Mouse (Mus musculus): ENCODE results near the gene Gsto2.

The Gsto2 gene

DNA sequence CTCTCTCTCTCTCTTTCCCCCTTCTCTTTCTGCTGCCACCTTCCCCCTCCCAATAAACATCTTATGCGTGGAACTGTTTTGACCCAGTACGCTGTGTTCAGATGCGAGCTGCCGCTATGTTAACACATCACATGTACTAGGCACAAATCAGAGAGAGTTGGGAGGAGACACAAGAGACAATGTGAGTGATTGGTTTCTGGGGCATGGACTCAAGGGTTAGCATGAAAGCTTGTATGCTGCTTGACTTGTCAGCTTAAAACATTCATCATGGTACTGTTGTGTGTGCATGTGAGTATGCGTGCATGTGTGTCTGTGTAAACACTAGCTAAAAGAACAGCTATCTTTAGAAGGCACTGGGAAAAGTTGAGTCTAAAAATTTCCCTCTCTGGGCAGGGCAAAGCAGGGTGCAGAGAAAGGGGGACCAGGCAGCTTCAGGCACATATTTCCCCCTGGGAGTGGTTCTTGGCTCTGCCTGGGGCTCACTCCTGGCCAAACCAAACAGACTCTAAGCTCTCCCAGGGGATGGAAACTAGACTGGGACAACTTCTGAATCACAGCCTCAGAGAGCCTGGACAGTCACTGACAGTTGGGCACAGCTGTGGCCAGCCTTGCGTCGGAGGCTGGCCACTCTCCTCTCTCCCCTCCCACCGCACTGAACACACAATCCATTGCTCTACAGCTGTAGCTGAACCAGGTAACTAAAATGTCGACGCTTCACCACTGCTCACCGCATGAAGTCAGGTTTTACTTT is 26.4 kb downstream of the Gsto2 start:
- no peak for DNase-seq

DNA sequence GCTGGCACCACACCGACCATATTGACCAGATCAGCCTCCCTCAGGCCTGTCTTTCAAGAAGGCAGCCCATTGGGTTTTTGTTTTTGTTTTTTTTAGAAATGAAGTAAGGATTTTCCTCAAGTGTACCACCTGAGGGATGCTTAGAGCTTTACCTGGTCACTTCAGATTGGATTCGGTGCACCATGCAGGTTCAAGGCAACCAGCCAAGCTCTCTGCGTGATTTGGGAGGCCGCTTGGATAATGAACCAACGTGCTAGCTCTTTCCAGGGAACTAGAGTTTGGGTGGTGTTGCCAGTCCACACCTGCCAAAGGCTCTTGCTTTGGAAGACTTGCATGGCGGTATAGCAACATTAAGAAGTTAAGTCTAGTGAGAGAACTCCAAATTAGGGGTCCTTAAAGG is 27.8 kb downstream of the Gsto2 start:
- no peak for DNase-seq

DNA sequence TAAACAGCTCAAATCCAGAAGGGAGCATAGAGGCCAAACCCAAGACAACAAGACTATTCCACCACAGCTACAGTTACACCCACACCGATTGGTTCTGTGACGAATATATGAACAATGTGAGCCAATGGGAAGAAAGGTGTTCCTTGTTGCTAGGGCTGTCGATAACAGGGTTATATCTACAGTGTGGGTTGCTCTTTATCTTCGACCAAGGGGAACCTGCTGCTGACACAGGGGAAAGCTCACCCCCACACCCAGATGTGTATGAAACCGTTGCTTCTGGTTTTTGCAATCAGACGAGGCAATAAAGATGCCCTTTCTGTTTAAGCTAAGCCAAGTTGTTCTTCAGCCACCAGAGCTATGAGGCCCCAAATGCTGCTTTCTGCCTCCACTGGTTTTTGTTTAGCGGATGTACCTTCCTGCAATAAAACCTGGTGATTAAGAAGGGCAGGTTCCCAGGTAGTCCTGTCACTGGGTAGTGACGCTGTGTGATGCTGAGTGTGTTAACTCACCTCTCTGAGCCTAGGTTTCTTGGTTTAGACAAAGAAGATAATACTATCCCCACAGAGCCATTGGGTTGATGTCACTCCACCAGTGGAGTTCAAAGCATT is 33.2 kb downstream of the Gsto2 start:
- no peak for DNase-seq

DNA sequence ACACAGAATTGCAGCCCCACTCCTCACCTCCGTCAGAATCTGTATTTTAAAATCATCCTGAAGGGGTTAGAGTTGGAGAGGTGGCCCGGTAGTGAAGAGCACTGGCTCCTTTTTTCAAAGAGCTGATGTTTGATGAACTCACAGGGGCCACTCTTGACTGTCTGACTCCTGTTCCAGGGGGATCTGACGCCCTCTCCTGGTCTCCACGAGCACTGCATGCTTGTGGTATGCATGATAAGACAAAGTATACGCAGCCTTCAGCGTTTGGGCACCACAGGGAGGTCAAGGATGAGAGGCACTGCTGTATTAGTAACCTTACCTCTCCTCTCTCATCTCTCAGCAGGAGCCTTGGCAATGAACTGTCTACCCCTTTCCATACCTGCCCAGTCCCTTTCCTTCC is 34.7 kb downstream of the Gsto2 start:
- peak in 1 of 2 experiments; percentile 21 for DNase-seq

DNA sequence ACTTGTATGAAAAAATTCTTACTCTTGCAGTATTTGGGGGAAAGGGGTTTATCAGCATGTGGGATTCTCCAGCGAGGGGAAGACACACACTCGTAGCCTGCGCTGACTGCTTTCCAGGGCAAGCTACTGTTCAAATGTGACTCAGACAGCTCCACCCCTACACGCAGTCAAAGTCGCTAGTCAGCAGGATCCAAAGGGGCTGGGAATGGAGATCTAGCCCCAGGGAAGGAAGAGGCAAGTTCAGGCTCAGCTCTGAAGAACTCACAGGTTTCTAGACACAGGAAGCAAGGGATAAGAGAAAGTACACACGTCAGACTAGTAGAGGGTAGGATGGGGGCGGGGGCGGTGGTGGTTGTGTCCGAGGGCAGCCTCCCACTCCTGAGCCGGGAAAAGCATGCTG is 35.2 kb downstream of the Gsto2 start:
- DNase-seq: no peak

- no peak for DNase-seq
These were observed 37.2 kb downstream of the Gsto2 start for GRCm38 (mm10) chr19:47902316-47903201.

DNA sequence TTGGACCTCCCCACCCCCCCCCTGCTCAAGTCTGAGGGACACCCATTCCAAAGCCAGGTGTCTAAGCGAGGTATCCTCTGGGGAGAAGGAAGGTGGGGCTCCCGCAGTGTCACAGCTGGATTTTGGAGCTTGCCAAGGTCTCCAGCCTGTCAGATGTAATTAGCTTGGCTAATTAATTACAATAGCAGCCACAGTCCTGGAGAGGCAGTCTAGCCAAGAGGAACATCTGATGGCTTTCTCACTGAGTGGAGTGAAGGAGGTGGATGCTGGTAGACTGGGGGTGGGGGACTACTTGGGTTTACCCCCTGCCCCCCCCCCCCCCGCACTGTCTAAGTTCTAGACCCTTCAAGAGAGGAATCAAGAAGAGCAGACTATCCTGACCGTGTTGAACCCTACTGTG is 38.3 kb downstream of the Gsto2 start:
- no peak for DNase-seq

DNA sequence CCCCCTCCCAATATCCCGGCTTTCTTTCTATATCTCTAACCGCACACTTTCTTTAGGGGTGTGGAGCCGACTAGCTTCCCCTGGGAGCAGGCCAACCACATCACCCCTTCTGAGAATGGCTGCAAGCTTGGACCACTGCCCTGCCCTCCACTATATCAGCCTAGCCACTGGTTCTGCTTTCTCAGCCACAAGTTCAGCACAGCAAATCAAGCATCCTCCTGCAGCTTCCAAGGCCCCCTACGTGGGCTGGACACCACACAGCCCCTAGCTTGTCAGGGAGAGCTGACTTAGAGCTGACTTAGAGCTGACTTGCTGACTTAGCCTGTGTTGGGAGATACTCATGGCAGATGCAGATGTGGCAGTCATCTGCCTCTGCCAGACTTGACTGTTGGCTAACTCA is 39.7 kb downstream of the Gsto2 start:
- peak in 1 of 2 experiments; percentile 5 for DNase-seq

- peak; percentile 38 to 47 for DNase-seq
These were observed 40.3 kb downstream of the Gsto2 start for GRCm38 (mm10) chr19:47905603-47906002.

DNA sequence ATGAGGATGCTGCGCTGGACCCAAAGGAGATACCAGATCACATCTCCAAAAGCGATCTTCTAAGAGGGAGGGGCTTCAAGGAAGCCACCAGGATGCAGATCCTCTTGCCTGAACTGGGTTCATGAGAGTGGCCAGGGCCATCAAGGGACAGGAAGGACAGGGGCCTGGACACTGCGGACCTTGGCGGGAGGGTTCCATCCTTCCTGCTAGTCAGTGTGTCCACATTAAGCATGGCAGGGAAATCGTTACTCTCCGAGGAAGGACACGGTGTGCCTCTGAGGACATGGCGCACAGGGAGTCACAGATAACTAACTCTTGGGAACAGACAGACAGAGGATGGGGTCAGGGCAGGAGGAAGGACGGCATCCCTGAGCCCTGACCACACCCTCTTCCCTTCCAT is 42.3 kb downstream of the Gsto2 start:
- no peak for DNase-seq

DNA sequence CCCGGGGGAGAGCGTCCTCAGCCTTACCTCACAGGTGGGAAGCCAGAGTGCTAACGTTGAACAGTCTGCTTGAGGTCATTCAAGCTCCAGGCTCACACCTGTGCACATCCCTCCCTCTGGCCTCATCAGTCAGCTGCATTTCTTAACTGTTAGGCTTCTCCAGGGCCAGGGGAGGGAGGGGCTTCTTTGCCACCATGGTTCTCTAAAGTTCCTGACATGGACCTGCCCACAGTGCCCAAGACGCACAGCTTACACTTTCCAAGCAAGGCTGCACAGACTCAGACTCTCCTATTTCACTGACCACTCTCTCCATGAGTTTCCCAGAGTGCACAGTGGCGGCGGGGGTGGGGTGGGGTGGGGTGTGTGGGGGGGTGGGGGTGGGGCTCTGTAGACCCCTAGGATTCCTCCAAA is 43.6 kb downstream of the Gsto2 start:
- DNase-seq: no peak

DNA sequence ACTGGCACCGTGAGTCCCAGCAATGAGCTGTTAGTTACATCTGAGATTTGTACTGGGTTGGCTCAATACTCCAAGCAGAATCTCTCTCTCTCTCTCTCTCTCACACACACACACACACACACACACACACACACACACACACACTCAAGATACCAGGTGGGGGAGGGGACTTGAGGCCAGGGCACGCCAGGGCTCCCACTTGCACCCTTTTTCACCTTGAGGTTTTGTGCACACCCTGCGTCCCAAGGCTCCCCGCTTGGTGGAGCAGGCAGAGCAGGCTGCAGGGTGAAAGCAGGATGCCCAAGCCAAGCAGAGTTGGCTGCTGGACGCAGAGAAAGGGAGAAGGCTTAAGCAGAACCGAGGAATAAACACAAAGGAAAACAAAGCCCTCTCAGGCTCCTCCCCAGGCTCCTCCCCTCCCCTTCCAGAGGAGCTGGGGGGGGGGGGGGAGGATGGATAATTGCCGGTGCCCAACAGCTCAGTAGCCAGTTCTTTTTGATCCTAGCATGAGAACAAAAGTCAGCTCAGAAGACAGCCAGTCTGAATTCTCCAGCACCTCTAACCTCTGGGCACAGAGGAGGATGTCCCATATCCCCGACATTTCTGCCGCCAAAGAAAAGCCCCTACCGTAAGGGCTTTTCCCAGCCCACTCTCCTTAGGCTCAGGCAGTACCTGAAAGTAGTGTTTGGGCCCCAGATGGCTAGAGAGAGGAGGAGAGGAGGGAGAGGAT is 44.2 kb downstream of the Gsto2 start:
- no peak for DNase-seq

DNA sequence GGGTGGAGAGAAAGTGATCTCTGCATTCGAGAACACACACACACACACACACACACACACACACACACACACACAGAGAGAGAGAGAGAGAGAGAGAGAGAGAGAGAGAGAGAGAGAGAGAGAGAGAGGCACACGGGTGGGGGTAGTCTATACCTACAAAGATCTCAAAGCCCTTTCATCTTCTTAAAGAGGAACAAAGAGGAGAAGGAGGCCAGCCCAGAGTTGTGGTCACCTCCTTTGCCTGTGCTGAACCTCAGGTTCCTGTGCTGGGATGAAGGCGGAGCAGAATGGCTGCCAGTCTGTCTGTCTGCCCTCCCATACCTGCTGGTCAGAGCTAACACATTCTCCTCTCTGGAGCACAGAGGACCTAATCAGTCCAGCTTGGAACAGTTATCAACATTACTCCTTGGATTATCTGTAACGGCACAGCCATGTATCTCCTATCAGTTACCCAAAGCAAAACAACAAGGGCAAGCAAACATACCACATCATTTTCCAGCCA is 44.8 kb downstream of the Gsto2 start:
- DNase-seq: no peak

- DNase-seq: no peak
These were observed 45.4 kb downstream of the Gsto2 start for GRCm38 (mm10) chr19:47910751-47911150.

GRCm38 (mm10) chr19:47913344-47913743 is 48.0 kb downstream of the Gsto2 start:
- no peak for DNase-seq

DNA sequence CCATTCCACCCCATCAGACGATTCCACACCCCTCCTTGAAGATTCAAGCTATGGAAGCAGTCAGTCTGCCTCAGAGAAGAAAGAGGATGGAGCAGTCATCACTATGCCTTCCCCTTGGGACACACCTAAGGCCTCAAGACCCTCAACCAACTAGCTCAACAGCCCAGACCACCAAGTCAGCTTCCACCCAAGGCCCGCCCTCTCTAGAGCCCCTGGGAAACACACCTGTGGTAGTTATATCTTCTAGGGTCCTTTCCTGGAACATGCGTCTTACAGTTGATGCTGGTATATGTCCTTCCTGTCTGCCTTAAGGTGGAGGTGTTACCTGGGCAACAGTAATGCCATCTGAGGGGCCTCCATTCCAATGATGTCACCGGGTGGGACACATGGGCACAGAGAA is 48.9 kb downstream of the Gsto2 start:
- no peak for DNase-seq

- no peak for DNase-seq
These were observed 49.9 kb downstream of the Gsto2 start for GRCm38 (mm10) chr19:47915251-47915650.

DNA sequence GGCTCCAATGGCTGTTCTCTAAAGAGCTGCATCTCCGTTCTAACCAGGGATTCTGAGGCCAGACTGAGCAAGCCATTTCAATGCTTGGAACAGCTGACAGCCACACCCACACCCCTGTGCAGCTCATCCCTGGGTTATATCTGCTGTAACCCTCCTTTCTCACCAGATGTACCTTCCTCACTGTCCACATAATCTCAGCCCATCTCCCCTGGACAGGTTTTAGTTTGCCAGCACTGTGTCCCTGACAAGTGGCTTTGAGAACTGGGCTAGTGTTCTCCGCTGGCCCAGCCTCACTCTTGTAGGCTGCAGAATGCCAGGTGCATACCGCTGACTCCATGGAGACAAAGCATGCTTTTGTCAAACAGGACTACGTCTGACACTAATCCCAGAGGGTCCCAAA is 52.1 kb downstream of the Gsto2 start:
- no peak for DNase-seq

GRCm38 (mm10) chr19:47918016-47918415 is 52.7 kb downstream of the Gsto2 start:
- no peak for DNase-seq

DNA sequence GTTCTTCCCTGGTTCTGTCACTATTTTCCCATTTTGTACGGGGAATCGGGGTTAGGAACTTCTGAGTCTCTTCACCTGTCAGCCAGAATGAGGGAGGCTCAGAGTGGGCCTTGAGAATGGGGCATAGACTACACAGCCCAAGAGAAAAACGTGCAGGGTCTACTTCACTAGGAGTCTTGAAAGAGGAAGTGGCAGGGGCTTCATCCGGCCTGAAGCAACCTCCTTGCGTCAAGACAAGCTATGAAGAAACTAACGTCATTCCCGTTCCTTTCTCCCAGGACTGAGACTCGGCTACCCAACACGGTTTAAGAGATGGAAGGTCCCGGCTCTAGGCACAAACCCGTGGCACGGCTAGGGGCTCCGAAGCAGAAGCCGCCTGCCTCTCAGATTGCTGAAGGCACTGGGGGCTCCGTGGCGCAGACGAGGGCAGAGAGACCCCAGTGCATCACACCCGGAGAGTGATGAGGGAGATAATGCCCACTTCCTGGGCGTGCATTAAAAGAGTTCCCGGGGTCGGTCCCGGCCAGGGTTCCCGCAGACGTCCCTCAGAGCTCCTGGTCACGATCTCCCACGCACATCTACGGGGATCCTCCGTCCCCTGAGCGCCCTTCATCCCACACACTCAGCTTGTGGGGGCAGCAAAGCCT is 53.2 kb downstream of the Gsto2 start:
- DNase-seq: no peak

- DNase-seq: peak; percentile 72 to 80
These were observed 54.0 kb downstream of the Gsto2 start, which contains the start of the genes Cfap43 and Itprip for GRCm38 (mm10) chr19:47919126-47919965. Gene Cfap43, minus strand, starts transcription at chr19:47919287. Gene Itprip, minus strand, starts transcription at chr19:47919299.

Measured in spleen, adult 18-20 months (tissue).